Mouse (Mus musculus): Measurements from ENCODE around the gene Slc31a1.

Gene Slc31a1

DNA sequence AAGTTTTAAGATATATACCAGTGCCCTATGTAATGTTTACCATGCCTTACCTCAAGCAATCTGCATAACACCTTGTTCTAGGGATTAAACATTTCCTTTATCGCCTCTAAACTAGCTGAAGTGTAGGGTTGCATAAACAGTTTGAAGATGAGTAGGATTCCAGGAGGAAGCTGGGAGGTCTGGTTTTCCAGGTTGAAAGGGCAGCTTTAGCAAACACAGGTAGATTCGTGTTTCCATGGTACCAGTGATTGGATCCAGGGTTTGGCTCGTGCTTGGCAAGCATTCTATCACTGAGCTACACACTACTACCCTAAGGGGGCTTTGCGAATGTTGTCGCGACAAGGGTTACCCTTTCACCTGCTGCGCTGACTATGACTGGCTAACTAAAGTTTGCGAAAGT lies 3.8 kb downstream of the Slc31a1 start:
- DNase-seq (ENCODE audit: low spot score), result no peak

DNA sequence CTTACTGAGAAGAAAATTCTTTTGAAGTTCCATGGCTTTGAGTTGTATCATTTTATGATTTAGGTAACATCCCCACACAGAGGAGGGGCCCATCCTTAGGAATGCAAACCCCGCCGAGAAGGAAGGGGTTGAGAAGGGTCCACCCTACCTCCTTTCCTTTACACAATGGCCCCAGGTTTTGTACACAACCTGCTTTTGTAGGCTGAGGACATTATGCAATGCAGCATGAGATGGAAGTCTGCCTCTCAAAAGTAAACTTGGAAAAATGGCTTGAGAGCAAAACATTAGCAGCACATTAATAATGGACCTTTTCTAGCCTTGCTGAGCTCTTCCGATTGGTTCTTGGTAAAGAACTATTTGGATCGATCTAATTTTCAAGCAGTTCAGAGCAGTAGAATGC lies 5.8 kb downstream of the Slc31a1 start:
- DNase-seq (ENCODE audit: low spot score), result no peak

DNA sequence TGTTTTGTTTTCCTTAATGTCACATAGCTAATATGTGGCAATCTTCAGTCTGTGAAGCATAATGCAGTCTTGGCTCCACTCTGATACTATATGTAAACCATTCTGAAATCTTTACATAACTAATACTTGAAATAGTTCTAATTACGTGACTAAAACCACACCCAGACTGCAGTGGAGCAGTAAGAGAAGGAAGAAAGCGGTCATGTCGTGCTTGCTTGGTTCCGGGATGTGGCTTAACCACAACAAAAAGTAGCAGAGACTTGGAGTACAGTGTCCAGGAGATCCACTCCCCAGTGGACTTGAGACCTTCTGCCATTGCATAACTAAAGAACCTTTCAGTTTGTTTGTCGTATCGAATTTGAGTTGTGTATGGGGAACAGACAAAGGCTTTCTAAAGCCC lies 7.1 kb downstream of the Slc31a1 start:
- DNase-seq (ENCODE audit: low spot score), result no peak

DNA sequence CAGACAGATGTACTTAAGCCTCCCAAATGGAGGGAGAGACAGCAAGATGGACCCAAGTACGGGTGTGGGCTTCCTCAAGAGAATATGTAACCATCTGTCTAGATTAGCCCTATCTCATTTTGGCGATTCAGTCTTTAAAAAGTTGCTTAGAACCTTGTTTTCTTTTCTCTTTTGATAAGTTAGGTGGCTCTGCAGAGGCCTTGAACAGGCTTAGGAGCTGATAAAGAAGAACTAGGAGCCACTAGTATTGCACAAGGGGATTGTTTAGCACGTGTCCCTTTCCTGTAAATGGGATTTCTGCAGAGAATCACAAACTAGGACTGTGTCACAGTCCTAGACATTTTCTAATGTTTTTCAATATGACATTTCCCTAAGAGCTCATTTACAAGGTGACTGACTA lies 8.6 kb downstream of the Slc31a1 start:
- DNase-seq (ENCODE audit: low spot score), result no peak

DNA sequence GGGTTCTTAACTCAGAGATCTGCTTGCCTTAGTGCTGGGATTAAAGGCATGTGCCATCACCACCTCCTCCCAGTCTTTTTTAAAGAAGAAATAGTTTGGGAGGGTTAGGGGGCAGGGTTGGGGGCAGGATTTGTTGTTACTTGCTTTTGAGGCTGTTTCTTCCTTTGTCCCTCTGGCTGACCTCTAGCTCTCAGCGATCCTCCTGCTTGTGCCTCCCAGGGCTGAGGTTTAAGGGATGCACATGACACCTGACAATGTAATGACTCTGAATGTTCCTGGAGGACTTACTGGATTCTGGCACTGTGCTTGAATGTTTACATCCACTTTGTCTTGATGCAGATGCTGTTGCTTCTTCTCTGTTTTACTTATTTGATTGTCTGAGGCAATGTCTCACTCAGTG lies 11.9 kb downstream of the Slc31a1 start:
- DNase-seq (ENCODE audit: low spot score), result no peak

DNA sequence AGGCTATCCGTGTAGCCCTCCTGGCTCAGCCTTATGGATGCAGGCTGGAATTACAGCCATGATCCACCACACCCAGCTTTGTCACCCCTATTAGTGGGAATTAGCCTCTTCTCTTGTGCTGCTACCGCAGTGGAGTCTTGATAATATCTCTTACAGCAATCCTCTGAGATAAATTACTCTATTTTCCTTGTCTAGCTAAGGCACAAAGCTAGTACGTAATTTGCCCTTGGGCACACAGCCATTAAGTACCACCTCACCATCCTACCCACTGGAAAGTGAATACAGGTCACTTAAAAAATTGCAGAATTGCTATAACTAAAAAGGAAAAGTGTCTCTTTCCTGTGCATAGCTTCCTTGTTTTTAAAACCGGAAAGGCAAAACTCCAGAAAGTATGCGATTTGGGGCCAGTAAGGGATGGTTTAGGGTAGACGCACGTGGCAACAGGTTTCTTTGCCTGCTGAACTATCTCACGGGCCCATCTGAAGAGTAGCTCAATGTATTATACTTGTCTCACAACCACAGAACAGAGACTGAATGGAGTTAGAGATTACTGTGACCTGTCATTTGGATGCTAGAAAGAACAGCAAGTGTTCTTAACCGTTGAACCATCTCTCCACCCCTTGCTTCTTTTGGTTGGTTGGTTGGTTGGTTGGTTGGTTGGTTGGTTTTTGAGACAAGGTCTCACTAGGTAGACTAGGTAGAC lies 12.4 kb downstream of the Slc31a1 start:
- no peak for DNase-seq (ENCODE audit: low spot score)

DNA sequence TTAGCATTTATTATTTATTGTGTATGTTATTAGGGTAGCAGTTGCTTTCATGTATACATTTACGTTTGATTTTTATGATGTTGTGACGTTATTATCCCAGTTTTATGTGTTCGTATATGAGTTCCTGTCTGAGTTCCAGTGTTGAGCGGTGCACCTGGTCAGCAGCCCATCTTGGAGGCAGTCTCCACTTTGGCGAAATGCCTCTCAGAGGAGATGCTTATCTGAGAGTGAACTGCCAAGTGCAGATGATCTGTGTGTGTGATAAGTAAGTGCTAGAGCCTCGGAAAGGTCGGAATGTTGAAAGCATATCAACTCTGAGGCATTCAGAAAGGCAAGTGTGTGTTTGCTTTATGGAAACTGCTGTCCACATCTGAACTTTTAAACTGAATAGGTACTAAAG lies 13.1 kb downstream of the Slc31a1 start:
- DNase-seq (ENCODE audit: low spot score), result no peak

DNA sequence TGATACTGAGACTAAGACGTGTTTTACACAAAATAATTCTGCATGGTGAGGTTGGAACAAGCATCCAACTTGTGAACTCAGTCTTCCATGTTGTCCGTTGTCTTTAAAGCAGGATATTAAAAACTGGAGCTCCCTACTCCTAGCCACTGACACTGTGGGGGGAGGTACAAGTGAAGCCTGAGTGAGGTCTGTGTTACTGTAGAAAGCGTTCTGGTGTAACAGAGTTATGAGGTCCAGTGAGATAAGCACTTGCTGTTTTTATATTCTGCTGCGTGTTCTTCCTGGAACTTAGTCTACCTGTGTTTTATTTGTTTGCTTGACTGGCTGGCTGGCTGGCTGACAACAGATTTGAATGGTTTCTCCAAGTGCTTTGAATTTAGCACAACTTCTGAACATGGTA lies 13.8 kb downstream of the Slc31a1 start:
- DNase-seq (ENCODE audit: low spot score), result no peak

DNA sequence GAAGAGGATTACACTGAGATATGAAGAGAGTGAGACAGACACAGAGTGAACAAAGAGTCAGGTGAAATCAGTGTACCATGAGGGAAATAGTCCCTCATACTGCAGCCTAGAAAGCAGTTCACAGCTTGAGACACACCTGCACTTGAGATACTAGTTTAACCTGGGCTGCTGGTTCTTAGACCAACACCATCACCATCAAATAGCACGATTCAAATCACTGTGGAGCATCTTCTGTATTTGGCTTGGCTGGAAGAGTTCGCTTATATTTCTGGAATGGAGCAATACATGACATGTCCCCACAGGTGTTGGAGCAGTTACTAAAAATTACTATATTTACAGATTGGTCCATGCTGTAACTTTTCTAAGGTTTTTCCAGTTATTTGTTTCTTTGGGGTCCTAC lies 15.6 kb downstream of the Slc31a1 start:
- no peak for DNase-seq (ENCODE audit: low spot score)

DNA sequence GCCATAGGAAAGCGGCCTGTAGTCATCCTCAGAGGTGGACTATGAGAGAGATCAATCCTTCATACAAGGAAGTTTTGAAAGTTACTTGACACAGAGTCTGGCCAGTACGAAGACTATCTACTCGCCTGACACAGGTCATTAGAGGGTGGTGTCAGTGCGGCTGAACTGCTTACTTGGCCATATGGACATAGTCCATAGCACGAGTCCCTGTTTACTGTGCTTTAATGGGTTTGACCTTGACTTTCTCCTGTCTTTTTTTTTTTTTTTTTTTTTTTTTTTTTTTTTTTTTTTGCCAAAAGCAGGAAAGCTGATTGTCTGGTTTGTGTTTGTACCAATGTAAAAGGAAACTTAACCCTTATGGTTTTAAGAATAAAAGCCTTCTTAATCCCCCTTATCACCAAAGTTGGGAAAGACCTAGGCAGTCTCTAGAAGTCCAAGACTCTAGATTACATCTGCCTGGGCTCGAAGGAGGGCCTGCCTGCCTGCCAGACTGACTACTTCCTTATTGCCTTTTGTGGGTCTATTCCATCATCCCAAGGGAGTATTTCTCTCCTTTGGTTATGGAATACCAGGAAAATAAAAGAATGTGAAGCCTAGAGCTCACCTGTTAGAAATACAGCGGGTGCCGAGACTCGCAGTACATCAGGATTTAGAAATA lies 19.3 kb downstream of the Slc31a1 start:
- DNase-seq (ENCODE audit: low spot score), result no peak

DNA sequence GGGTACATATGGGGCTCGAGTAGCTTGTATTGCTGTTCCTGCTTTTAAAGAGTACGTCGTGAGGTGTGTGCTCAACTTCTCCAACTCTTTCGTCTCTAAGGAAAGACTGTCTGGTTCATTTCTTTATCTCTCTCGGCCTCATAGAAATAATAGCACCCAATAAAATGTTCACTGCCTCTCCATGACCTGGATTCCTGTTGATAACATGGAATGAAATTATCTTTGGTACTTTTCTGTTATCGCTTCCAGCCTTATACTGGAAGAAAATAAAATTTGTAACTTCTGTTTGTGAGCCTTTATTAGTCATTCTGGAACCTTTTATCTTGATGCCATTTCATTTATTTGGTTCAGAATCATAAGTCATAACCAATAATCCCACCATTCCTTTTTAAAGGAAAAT lies 22.7 kb downstream of the Slc31a1 start:
- DNase-seq (ENCODE audit: low spot score), result no peak

DNA sequence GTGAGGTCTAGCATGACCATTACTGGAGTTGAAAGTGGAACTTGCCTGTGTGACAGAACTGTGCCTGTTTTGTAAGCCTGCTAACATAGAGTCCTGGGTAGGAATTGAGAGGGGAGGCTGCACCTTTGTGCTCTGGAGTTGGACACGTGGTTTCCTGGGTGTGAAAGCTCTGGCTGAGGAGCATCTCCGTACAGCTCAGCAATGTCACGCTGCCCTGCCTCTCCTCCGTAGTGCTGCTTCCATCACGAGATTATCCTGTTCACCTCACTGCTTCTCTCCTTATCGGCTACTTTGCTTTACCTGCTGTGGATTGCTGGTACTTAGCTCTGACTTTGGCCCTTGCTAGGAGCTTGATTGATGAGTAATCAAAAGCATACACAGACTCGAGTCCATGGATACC lies 23.2 kb downstream of the Slc31a1 start:
- no peak for DNase-seq (ENCODE audit: low spot score)

DNA sequence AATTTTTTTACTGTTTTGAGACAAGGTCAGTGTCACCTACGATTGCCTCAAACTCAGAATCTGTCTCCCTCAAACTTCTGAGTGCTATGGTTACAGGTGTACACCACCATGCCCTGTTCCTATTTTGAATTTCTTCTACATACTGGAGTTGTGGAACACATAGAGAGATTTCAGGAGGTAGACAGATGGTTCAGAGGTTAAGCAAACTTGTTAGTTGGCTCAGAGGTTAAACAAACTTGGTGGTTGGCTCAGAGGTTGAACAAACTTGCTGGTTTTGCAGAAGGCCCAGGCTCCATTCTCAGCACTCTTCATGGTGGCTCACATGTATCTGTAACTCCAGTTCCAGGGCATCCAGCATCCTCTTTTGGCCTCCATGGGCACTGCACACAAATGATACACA lies 23.6 kb downstream of the Slc31a1 start:
- DNase-seq (ENCODE audit: low spot score), result no peak

DNA sequence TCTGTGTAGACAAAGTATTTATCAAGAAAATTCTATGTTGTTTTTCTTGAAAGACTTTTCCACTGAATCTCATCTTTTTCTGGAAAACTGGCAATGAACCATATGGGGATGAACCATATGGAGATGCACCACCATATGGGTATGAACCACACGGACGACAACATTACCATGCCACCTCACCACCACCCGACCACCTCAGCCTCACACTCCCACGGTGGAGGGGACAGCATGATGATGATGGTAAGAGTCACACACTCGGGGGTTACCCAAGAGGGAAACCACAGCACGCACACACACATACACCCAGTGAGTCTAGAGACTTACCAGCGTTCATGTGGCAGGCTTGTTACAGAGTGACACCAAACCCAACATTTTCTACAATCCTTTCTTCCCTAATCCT lies 24.9 kb downstream of the Slc31a1 start:
- no peak for DNase-seq (ENCODE audit: low spot score)

DNA sequence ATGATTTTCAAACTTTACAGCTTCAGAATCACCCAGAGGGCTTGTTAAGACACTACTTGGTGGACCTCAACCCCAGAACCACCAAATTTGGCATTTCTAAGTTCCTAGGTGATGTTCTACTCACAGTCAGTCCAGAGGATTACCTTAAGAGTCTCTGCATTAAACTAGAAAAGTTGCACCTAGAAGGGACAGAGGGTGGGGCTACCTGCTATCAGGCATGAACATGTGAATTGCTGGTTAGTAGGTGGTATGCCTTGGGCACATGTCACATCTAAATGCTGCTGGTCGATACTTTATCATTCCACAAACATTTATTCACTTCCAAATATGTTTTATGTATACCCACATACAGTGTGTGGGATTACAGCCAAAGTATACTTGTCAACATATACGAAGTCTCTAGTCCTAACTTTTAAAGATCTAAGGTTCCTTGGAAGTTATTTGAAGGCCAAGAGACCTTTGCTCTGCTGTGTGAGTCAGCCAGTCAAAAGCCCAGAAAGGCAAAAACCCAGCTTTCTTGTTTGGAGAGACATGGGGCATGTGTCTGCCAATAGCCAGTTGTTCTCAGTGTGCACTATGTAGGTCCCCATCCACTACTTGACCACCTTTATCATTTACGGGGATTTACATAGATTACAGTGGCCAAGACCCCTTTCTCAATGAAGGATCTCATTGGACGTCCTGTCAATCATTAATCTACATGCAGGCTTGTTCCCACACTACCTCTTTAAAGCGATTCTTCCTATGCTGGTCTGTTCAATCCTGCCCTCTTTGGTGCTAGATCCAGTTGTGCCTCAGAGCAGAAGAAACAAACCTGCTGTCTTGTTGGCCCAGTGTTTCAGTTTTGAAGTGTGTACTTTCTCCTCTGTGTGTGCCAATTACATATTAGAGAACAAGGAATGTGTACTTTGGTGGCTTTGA lies 29.3 kb downstream of the Slc31a1 start:
- no peak for DNase-seq (ENCODE audit: low spot score)

DNA sequence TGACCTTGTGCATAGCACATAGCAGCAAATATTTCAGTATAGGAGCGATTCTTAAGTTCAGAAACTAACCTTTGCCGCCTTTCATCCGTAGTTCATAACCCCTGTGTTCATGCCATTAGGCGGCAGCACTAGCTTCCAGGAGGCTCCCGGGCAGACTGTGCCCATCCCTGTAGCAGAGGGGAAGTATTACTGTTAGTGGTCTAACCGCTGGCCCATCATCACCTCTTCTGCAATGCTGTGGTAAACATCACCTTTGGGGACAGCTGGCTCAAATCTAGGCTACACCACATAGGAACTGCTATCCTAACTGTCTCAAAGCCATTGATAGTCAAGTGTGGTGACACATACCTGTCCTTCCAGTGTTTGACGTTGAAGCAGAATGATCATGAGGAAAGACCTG lies 31.4 kb downstream of the Slc31a1 start:
- DNase-seq (ENCODE audit: low spot score), result no peak

DNA sequence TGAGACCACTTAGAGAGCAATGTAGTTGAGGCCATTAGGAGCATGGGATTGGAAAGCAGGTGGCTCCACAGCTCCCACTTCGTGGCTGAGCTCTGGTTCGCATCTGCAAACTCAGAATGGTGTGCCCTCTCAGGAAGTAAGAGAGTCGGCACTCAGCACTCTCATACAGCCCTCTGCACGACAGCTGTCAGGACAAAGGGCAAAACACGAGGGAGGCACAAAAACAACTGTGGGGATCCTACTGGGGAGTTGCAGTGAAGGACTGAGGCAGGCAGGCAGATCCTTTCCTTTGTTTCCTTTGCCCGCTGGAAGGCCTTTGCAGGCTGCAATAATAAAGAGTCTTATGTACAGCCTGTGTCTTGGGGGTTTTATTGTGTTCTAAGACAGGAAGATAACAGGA lies 32.9 kb downstream of the Slc31a1 start:
- no peak for DNase-seq (ENCODE audit: low spot score)

DNA sequence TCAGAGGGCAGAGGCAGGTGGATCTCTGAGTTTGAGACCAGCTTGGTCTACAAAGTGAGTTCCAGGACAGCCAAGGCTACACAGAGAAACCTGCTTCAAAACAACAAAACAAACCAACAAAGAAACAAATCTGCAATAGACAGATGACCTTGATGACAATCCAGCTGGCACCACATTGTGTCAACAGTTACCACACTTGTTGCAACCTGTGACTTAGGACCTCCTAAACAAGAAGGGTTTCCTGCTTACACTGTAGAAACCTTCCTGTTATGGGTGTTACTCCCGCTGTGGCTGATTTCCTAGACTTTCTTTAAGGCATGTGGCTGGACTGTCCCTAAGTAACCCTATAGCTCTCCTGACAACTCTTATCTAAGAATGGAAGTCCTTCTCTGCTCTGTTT lies 35.3 kb downstream of the Slc31a1 start:
- no peak for DNase-seq (ENCODE audit: low spot score)

DNA sequence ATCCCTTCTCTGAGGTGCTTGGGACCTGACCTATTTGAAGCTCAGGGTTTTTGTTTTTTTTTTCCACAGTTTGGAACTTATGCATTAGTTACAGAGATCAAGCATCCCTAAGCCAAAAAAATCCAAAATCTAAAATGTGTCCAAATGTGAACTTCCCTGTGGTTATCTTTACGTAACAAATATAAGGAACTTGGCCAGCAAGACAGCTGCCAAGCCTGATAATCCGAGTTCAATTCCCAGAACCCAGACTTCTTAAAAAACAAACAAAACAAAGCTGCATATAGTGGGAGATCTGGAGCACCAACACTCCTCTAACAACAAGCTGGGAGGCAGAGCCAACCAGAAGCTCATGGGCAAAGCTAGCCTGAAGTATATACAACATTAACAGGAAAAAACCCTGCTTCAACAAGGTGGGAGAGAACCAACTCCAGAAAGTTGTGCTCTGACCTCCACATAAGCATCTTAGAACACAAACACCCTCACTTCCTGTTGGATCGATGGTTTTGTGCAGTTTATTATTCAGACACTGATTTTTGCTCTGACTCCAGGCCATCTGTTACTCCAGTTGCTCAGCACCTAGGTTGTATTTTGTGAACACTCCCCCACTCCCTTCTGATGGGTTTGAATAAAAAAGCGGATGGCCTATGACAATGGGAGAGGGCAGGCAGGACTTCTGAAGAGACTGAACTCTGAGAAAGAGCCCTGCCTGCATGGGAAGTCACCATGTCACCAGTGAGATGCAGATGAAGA lies 37.3 kb downstream of the Slc31a1 start:
- DNase-seq (ENCODE audit: low spot score), result no peak

DNA sequence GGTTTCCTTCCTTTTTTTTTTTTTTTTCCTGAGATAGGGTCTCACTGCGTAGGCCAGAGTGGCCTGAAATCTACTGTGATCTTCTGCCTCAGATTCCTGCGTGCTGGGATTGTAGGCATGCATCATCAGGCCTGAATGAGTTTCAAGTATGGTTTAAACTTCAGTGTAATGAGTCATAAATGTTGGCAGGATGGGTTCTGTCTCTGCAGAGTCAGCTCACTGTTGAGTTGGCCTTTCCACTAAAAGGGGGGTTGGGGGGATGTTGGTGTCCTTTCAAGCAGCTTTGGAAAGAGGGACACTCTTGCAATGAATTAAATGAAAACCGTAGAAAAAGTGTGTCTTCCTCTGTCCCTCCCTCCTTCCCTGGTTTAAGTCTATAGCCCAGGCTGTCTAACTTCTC lies 38.4 kb downstream of the Slc31a1 start:
- no peak for DNase-seq (ENCODE audit: low spot score)

DNA sequence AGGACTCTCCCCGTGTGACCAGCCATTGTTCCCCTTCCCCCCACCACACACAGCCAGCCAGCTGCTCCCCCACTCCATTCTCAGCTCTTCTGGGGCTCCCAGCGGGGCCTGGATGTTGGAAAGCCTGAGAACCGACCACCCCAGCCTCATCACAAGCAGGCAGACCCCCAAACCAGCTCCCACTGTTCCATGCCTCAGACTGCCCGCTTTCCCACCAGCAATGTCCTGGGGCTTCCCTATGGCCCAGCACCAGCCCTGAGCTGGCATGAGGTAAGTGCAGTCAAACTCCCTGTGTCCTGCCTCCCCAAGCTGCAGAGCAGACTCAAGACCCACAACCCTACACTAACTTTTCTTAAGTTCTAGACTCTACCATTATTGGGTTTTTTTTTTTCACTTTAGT lies 45.6 kb downstream of the Slc31a1 start:
- no peak for DNase-seq (ENCODE audit: low spot score)

Measured in ovary, adult 18-20 months (tissue).